Mouse (Mus musculus) lung, postnatal 0 days (tissue): Measurements from ENCODE around the gene Dnase1l3.

Experiments
- CTCF ChIP-seq: IDR thresholded peaks from 2 replicates; pipeline ENCODE4 v1.5.1; 2016; ENCODE audit warnings: antibody characterized with exemption, mild to moderate bottlenecking
- EP300 ChIP-seq: IDR thresholded peaks from 2 replicates; pipeline ENCODE4 v1.6.1; 2016; ENCODE audit warnings: antibody characterized with exemption, mild to moderate bottlenecking, control low read depth

- TF ChIP-seq CTCF = peak; percentile 73
- no peak for TF ChIP-seq EP300
These were observed 2.9 kb upstream of the Dnase1l3 start for GRCm38 (mm10) chr14:7997255-7997696.
